10 mouse cellular contexts compared by ENCODE assay signal in genomic region chr6:120296589-120296988, GRCm38 (mm10). TPM values are rescaled to one million over a fixed set of nuclear protein-coding genes. Genes with fewer than 3 reads are reported as not detected.
"Had no signal": no experiment of that assay in that cellular context is flagged by ENCODE, and none has a peak within 500 bp of the region (broad histone marks: within the 10 kb centered on the region; RNA-seq: fewer than 3 reads in every experiment).

No protein-coding gene starts in this region.

RNA-seq across cellular contexts. Expression of gene B4galnt3, which starts 2.2 kb away (rescaled TPM):
- total RNA-seq: megakaryocyte-erythroid progenitor cell, adult 5-6 weeks had no signal
- polyA plus RNA-seq: midbrain, embryonic 14.5 days had no signal

RNA-seq across cellular contexts. Expression of gene D330020A13Rik, which starts 2.4 kb away (rescaled TPM):
- total RNA-seq: layer of hippocampus, postnatal 14 days; megakaryocyte progenitor cell, adult 5-6 weeks; megakaryocyte-erythroid progenitor cell, adult 5-6 weeks had no signal
- polyA plus RNA-seq: limb, embryonic 10.5 days; liver, embryonic 12.5 days; liver, embryonic 16.5 days; midbrain, embryonic 11.5 days; neural tube, embryonic 15.5 days; stomach, embryonic 14.5 days had no signal
